Mouse (Mus musculus) kidney, postnatal 0 days (tissue): Measurements from ENCODE around the gene Hapln2. TPM values are rescaled to one million over a fixed set of nuclear protein-coding genes. Genes with fewer than 3 reads are reported as not detected.

ENCODE experiments used
- ATAC-seq: fragments of 200-750 bp; cut with Nextera tagmentation; replicated peaks from 2 replicates; pipeline ENCODE4 v1.8.0; 2017; ENCODE audit warnings: low read depth, moderate number of reproducible peaks, moderate TSS enrichment, moderate library complexity; ENCODE audit not compliant: low FRiP score
- DNase-seq: peaks from one replicate; pipeline ENCODE4 v3.0.0-alpha.2; 2016; ENCODE audit warnings: low spot score
- H3K27ac ChIP-seq: fragments of 300-500 bp; sonication (generic); 2 replicates; pipeline ENCODE4 v1.5.1; 2014; ENCODE audit warnings: mild to moderate bottlenecking
- H3K27me3 ChIP-seq: fragments of 300-500 bp; sonication (generic); 2 replicates; pipeline ENCODE4 v1.6.1; 2014; ENCODE audit warnings: low read length, mixed read lengths; ENCODE audit not compliant: insufficient read depth
- H3K36me3 ChIP-seq: fragments of 300-500 bp; sonication (generic); 2 replicates; pipeline ENCODE4 v1.6.1; 2014; ENCODE audit warnings: low read length, mixed read lengths; ENCODE audit not compliant: insufficient read depth
- H3K4me1 ChIP-seq: fragments of 300-500 bp; sonication (generic); replicated peaks from 2 replicates; pipeline ENCODE4 v1.6.1; 2014; ENCODE audit warnings: antibody characterized with exemption, low read length, mixed read lengths; ENCODE audit not compliant: insufficient read depth
- H3K4me2 ChIP-seq: fragments of 300-500 bp; sonication (generic); 2 replicates; pipeline ENCODE4 v1.6.1; 2014; ENCODE audit warnings: mild to moderate bottlenecking, low read length, moderate library complexity, mixed read lengths
- H3K4me3 ChIP-seq: fragments of 300-500 bp; sonication (generic); replicated peaks from 2 replicates; pipeline ENCODE4 v1.5.1; 2014; ENCODE audit warnings: low read depth, low read length
- H3K9ac ChIP-seq: fragments of 300-500 bp; sonication (generic); 2 replicates; pipeline ENCODE4 v1.6.1; 2014; ENCODE audit warnings: low read depth, low read length
- H3K9me3 ChIP-seq: fragments of 300-500 bp; sonication (generic); replicated peaks from 2 replicates; pipeline ENCODE4 v1.6.1; 2016; ENCODE audit warnings: low read length, inconsistent platforms, mixed read lengths
- CTCF ChIP-seq: IDR thresholded peaks from 2 replicates; pipeline ENCODE4 v1.5.1; 2016; ENCODE audit warnings: antibody characterized with exemption, low read depth, mild to moderate bottlenecking, moderate library complexity
- WGBS: fragments of 180-500 bp; shearing (Covaris S2); extraction: QIAGEN DNeasy Blood & Tissue Kit; methylation state at CpG from one replicate; pipeline ENCODE4 v1.1.7; 2014; 5-methylcytosine and 5-hydroxymethylcytosine counted together
- polyA plus RNA-seq: library from polyadenylated mRNA; unstranded; fragments of >200 nt; fragmentation: Nextera tagmentation; extraction: Ambion mirVana; gene quantifications from 2 replicates; pipeline ENCODE4 v1.2.1, GENCODE M21; 2015

Hapln2 gene
- polyA plus RNA-seq, 1 experiment from 2014 or later: 0.17 TPM

DNA sequence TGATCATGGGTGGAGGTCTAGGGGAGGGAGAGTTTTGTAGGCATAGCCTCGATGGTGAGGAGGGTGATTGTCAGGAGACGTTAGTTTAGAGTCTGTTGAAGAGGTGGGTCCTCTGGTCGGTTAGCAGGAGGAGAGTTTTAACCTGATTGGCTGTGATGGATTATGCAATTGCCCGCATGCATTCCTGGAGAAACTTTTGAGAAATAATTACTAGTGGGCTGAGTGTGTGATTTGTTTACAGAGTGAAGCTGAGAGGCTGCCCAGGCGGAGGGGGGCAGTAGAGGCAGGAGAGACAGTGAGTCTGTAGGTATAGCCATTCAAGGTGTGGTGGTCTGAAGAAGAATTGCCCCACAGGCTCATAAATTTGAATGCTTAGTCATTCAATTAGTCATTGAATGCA, 6.1 kb upstream of the Hapln2 start:
- Histone ChIP-seq H3K27ac (no peak overlapping the region), H3K4me3 (no peak overlapping the region), H3K4me2 (no peak overlapping the region), H3K9ac (no peak overlapping the region), H3K27me3 (no peaks in the 10 kb centered on the region), H3K36me3 (no peaks in the 10 kb centered on the region), H3K9me3 (no peaks in the 10 kb centered on the region), H3K4me1 (no peaks in the 10 kb centered on the region)
- no peak for TF ChIP-seq CTCF
- no peak for ATAC-seq
- WGBS: 57% methylated on average over 5 of the region's 5 CpGs
- no peak for DNase-seq

- 11% methylated on average over 19 of the region's 19 CpGs for WGBS
- Histone ChIP-seq H3K4me2 (0 out of 2 replicates have a peak overlapping the region, but pooled peaks have one; percentile 11), H3K9me3 (no peaks in the 10 kb centered on the region), H3K27ac (no peak overlapping the region), H3K4me3 (no peak overlapping the region), H3K4me1 (no peaks in the 10 kb centered on the region), H3K9ac (no peak overlapping the region), H3K27me3 (0 out of 2 replicates have a peak, but pooled peaks cover 7% of the 10 kb centered on the region), H3K36me3 (no peaks in the 10 kb centered on the region)
- DNase-seq (peak; percentile 63), ATAC-seq (no peak)
- no peak for TF ChIP-seq CTCF
These were observed 3.4 kb upstream of the Hapln2 start for GRCm38 (mm10) chr3:88030608-88031395.

DNA sequence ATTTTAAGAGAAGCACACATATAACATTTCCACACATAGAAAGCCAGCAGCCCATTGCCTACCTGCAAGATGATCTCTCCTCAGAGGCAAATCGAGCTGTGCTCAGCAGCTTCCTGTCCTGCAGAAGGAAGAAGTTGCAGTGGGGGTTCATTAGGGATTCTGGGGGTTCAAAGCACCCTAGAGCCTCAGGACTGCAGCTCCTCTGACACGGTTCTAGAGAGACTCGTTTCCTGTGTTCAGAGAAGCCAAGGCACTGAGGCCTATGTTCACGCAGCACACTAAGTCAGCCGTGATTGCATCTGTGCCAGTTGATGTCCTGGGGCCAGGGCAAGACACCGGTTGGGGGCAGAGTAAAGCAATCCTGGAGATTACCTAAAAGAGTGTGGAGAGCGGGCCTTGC, 560 bp downstream of the Hapln2 start:
- DNase-seq: no peak
- Histone ChIP-seq H3K27me3 (peaks cover 40% of the 10 kb centered on the region), H3K4me3 (no peak overlapping the region), H3K9ac (no peak overlapping the region), H3K9me3 (no peaks in the 10 kb centered on the region), H3K27ac (no peak overlapping the region), H3K4me2 (no peak overlapping the region), H3K36me3 (no peaks in the 10 kb centered on the region), H3K4me1 (peaks cover 18% of the 10 kb centered on the region)
- no peak for ATAC-seq
- WGBS: 58% methylated on average over 7 of the region's 7 CpGs
- no peak for TF ChIP-seq CTCF

DNA sequence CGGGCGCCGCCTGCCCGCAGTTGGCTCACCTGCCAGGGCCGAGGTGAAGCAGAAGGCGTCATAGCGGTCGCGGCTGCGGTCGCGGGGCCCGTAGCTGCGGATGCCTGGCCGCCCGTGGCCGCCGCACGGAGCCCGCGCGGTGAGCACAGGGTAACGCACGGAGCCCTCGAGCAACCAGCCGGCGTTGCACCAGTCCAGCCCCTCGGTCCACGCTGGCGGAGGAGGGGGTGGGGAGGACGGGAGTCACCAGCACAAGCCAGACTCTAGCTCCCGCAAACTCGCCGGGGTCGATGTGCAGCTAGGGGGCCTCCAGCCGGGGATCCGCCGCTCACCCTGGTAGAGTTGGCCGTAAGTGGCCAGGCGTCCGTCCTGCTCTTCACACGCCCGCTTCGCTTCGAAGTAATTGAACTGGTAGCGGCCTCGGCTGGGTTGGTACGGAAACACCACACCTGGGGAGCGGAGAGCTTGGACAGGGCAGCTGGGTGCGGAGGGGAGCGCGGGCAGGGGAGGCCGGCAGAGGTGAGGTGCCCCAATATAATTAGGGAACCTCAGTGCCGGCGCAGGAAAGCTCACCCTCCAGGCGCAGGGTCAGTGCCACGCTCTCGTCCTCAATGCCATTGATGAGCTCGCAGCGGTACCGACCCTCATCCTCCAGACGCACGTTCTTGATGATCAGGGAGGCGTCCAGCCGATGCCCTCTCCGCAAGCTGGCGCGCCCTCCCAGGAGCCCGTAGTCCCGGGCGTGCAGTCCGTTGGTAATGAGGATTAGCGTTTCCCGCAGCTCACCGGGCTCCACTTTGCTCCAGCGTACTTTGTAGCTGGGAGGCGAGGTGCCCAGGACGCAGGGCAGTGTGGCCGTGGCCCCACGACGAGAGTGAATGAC, 4.0 kb downstream of the Hapln2 start:
- H3K27me3 ChIP-seq: peaks cover 60% of the 10 kb centered on the region
- no peak for TF ChIP-seq CTCF
- H3K4me3 ChIP-seq: peak overlapping the region; percentile 48
- peak overlapping the region; percentile 96 for H3K4me2 ChIP-seq
- peaks cover 18% of the 10 kb centered on the region for H3K4me1 ChIP-seq
- H3K9me3 ChIP-seq: no peaks in the 10 kb centered on the region
- no peak overlapping the region for H3K27ac ChIP-seq
- peak; percentile 18 for DNase-seq
- H3K36me3 ChIP-seq: no peaks in the 10 kb centered on the region
- peak; percentile 75; the same call in 1 of the 2 replicates for ATAC-seq
- H3K9ac ChIP-seq: peak overlapping the region; percentile 31
- WGBS: under 1% methylated on average over 79 of the region's 81 CpGs

DNA sequence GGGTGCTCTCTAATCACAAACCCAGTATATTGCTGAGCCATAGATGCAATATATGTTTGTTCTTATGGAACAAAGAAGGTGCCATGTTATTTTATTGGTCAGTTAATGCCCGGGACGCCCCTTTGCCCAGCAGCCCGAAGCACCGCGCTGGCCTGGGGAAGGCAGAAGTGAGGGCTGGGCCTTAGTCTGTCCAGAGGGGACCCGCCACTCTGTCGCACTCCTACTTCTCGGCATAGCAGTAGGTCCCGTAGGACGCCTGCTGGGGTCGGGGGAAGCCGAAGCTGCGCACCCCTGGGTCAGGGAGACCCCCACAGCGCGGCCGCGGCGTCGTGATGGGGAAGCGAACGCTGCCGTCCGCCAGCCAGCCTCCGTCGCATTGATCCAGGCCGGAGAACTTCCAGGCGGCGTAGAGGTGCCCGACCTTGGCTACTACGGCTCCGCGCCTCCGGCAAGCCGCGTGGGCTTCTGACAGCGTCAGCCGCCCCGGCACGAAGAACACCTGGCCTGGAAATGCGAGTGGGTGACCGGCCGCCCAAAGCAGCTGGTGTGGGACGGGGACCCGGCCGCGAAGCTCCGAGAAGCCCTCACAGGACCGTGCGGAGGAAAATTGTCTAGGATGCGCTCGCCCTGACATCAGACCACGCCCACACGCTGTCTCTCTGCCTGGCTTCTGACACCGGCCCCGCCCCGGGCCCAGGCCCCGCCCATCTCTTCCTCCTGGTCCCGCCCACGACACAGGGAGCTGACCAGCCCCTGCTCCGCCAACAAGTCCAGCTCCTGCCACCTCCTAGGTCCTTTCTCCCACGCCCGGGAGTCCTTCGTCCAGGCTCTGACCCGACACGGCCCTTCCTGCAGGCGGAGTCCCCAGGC, 4.8 kb downstream of the Hapln2 start:
- H3K27me3 ChIP-seq: peaks cover 60% of the 10 kb centered on the region
- H3K36me3 ChIP-seq: no peaks in the 10 kb centered on the region
- no peak for TF ChIP-seq CTCF
- peak; percentile 93 for DNase-seq
- no peaks in the 10 kb centered on the region for H3K9me3 ChIP-seq
- H3K9ac ChIP-seq: peak overlapping the region; percentile 31
- ATAC-seq: peak; percentile 93
- peaks cover 18% of the 10 kb centered on the region for H3K4me1 ChIP-seq
- peak overlapping the region; percentile 96 for H3K4me2 ChIP-seq
- H3K4me3 ChIP-seq: peak overlapping the region; percentile 48
- no peak overlapping the region for H3K27ac ChIP-seq
- under 1% methylated on average over 65 of the region's 66 CpGs for WGBS
